8 mouse cellular contexts compared by ENCODE assay signal in the genomic region with DNA sequence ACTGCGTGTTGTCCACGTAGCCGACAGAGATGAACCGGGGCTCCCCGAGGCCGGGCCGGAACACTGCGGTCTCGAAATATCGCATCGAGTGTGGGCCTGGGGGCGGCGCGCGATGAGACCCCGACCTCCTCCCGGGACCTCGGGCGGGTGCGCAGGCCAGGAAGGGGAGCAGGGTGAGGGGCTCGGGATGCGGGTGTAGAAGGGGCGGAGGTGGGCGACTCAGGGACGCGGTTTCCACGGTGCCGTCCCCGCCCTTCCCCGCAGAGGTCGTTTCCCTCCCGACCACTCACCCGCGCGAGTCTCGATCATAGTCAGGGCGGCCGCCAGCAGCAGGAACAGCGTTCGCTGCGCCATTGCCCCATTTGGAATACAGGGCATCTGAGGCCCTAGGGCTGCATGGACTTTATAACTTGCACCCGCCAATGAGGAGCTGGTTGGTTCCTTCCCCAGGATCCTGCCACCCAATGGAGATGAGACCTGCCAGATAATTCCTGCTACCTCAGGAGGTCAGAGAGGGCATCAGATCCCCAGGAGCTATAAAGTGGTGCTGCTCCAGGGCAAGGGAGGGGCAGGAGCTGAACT. TPM values are rescaled to one million over a fixed set of nuclear protein-coding genes. Genes with fewer than 3 reads are reported as not detected.
DNase-seq lines count a peak whose midpoint lies in the region; ATAC-seq and TF ChIP-seq lines count a peak whose summit lies in the region.

No protein-coding gene starts in this region.

- H3K36me3 ChIP-seq in heart, embryonic 13.5 days: no peaks in the 10 kb centered on the region
- no peaks in the 10 kb centered on the region for H3K36me3 ChIP-seq in forebrain, embryonic 16.5 days (ENCODE audit: control insufficient read depth, insufficient read depth)
- no peaks in the 10 kb centered on the region for H3K36me3 ChIP-seq in limb, embryonic 14.5 days (ENCODE audit: control insufficient read depth, insufficient read depth, low read length)

- H3K4me3 ChIP-seq in heart, embryonic 13.5 days: peak overlapping the region; percentile 59
- peak overlapping the region; percentile 55 for H3K4me3 ChIP-seq in forebrain, embryonic 16.5 days (replicated peaks; ENCODE audit: low read length)
- peak overlapping the region; percentile 45 for H3K4me3 ChIP-seq in limb, embryonic 14.5 days (replicated peaks; ENCODE audit: low read length)
- peak overlapping the region; percentile 50 for H3K4me3 ChIP-seq in olfactory bulb, adult 2 months (ENCODE audit: insufficient read depth, low read depth, low read length)

- H3K9ac ChIP-seq in heart, embryonic 13.5 days: peak overlapping the region; percentile 65
- H3K9ac ChIP-seq in forebrain, embryonic 16.5 days (replicated peaks; ENCODE audit: low read depth, low read length): peak overlapping the region; percentile 60
- peak overlapping the region; percentile 46; the same call in 1 of the 2 replicates for H3K9ac ChIP-seq in limb, embryonic 14.5 days (ENCODE audit: low read depth, low read length, severe bottlenecking)

- TF ChIP-seq CTCF in olfactory bulb, adult 2 months (IDR thresholded peaks at IDR 0.05; ENCODE audit: insufficient read depth, low read depth, low read length): no peak

- DNase-seq in heart, adult 8-10 months (ENCODE audit: low spot score): no peak
- DNase-seq in T-cell, adult 2 months (ENCODE audit: low spot score): peak; percentile 22
- DNase-seq in limb, embryonic 14.5 days (ENCODE audit: low spot score): no peak
- no peak for DNase-seq in right cerebral cortex, postnatal 4 days
- DNase-seq in right cerebral cortex, postnatal 10 days (ENCODE audit: low spot score in 2 of 2): no peak

- peak overlapping the region; percentile 95 for H3K4me2 ChIP-seq in heart, embryonic 13.5 days
- peak overlapping the region; percentile 99 for H3K4me2 ChIP-seq in forebrain, embryonic 16.5 days (ENCODE audit: low read length)
- peak overlapping the region; percentile 90 for H3K4me2 ChIP-seq in limb, embryonic 14.5 days (replicated peaks; ENCODE audit: low read depth, low read length, severe bottlenecking)

- no peak overlapping the region for H3K27ac ChIP-seq in heart, embryonic 13.5 days (replicated peaks)
- H3K27ac ChIP-seq in forebrain, embryonic 16.5 days (ENCODE audit: low read length): no peak overlapping the region
- H3K27ac ChIP-seq in limb, embryonic 14.5 days (replicated peaks; ENCODE audit: low read depth, low read length): no peak overlapping the region
- H3K27ac ChIP-seq in olfactory bulb, adult 2 months (ENCODE audit: insufficient read depth, low read depth, low read length): no peak overlapping the region

- H3K9me3 ChIP-seq in heart, embryonic 13.5 days: no peaks in the 10 kb centered on the region
- no peaks in the 10 kb centered on the region for H3K9me3 ChIP-seq in forebrain, embryonic 16.5 days (ENCODE audit: control insufficient read depth, low read length)
- no peaks in the 10 kb centered on the region for H3K9me3 ChIP-seq in limb, embryonic 14.5 days (ENCODE audit: control insufficient read depth, low read length)

- ATAC-seq in heart, embryonic 13.5 days (ENCODE audit: extremely low read depth, insufficient number of reproducible peaks, low FRiP score, low TSS enrichment): no peak
- ATAC-seq in forebrain, embryonic 16.5 days: peak; percentile 47; the same call in 1 of the 2 replicates
- no peak for ATAC-seq in limb, embryonic 14.5 days (ENCODE audit: low FRiP score, low read depth)

- peaks cover 12% of the 10 kb centered on the region for H3K4me1 ChIP-seq in heart, embryonic 13.5 days
- H3K4me1 ChIP-seq in forebrain, embryonic 16.5 days (replicated peaks; ENCODE audit: control insufficient read depth, insufficient read depth, low read length): peaks cover 6% of the 10 kb centered on the region
- no peaks in the 10 kb centered on the region; the same call in 1 of the 2 replicates for H3K4me1 ChIP-seq in limb, embryonic 14.5 days (ENCODE audit: control insufficient read depth, insufficient read depth, low read length)
- peaks cover 11% of the 10 kb centered on the region for H3K4me1 ChIP-seq in olfactory bulb, adult 2 months (ENCODE audit: control insufficient read depth, insufficient read depth, low read length)

- H3K27me3 ChIP-seq in heart, embryonic 13.5 days (replicated peaks): peaks cover 65% of the 10 kb centered on the region
- peaks cover 7% of the 10 kb centered on the region; the same call in 1 of the 2 replicates for H3K27me3 ChIP-seq in forebrain, embryonic 16.5 days (replicated peaks; ENCODE audit: control insufficient read depth, insufficient read depth, low read length)
- H3K27me3 ChIP-seq in limb, embryonic 14.5 days (ENCODE audit: control insufficient read depth, insufficient read depth, low read length): peaks cover 18% of the 10 kb centered on the region

- under 1% methylated on average over 42 of the region's 42 CpGs for WGBS in heart, embryonic 13.5 days
- WGBS in forebrain, embryonic 16.5 days: under 1% methylated on average over 42 of the region's 42 CpGs
- under 1% methylated on average over 24 of the region's 42 CpGs for WGBS in limb, embryonic 14.5 days
- WGBS in olfactory bulb, adult 2 months: 3% methylated on average over 42 of the region's 42 CpGs

- no peak for TF ChIP-seq POLR2A in limb, embryonic 14.5 days (IDR thresholded peaks at IDR 0.05; ENCODE audit: borderline replicate concordance, extremely low read depth, insufficient read depth, insufficient read length)
- TF ChIP-seq POLR2A in olfactory bulb, adult 2 months (IDR thresholded peaks at IDR 0.05; ENCODE audit: insufficient read depth, low read depth, low read length): no peak

RNA-seq across cellular contexts. Expression of gene Gm11127, which starts 25.8 kb away (rescaled TPM):
- polyA plus RNA-seq in heart, embryonic 13.5 days (2015; fragmentation: Nextera tagmentation; extraction: Ambion mirVana): not detected in 2 replicates
- total RNA-seq in heart, adult 8-10 months (2022): 1 to 10 TPM; 4.0 to 5.5 (median 4.9) TPM
- polyA plus RNA-seq in forebrain, embryonic 16.5 days (2015; fragmentation: Nextera tagmentation; extraction: Ambion mirVana): 0.16 TPM in 1 of 2 replicates, not detected in the other
- 0.12 and 0.21 TPM in 2 replicates for polyA plus RNA-seq in limb, embryonic 14.5 days (2012; rRNA removed)
- polyA plus RNA-seq in limb, embryonic 14.5 days (2014; fragmentation: Nextera tagmentation; extraction: Ambion mirVana): not detected in 2 replicates
- polyA plus RNA-seq in olfactory bulb, adult 2 months (2012; ENCODE audit: insufficient read depth, insufficient read length, low replicate concordance, missing spikeins): not detected in 2 replicates

RNA-seq across cellular contexts. Expression of gene Gm19684, which starts 37.5 kb away (rescaled TPM):
- polyA plus RNA-seq in heart, embryonic 13.5 days (2015; fragmentation: Nextera tagmentation; extraction: Ambion mirVana): not detected in 2 replicates
- under 1 TPM in 3 of 4 experiments, not detected in 1; 0.19 to 0.26 (median 0.25) TPM for total RNA-seq in heart, adult 8-10 months (2022)
- not detected in 2 replicates for polyA plus RNA-seq in forebrain, embryonic 16.5 days (2015; fragmentation: Nextera tagmentation; extraction: Ambion mirVana)
- not detected in 2 replicates for polyA plus RNA-seq in limb, embryonic 14.5 days (2012; rRNA removed)
- not detected in 2 replicates for polyA plus RNA-seq in limb, embryonic 14.5 days (2014; fragmentation: Nextera tagmentation; extraction: Ambion mirVana)
- polyA plus RNA-seq in olfactory bulb, adult 2 months (2012; ENCODE audit: insufficient read depth, insufficient read length, low replicate concordance, missing spikeins): not detected in 2 replicates

RNA-seq across cellular contexts. Expression of gene Gm6034, which starts 41.2 kb away (rescaled TPM):
- polyA plus RNA-seq in heart, embryonic 13.5 days (2015; fragmentation: Nextera tagmentation; extraction: Ambion mirVana): not detected in 2 replicates
- total RNA-seq in heart, adult 8-10 months (2022): not detected
- not detected in 2 replicates for polyA plus RNA-seq in forebrain, embryonic 16.5 days (2015; fragmentation: Nextera tagmentation; extraction: Ambion mirVana)
- polyA plus RNA-seq in limb, embryonic 14.5 days (2012; rRNA removed): not detected in 2 replicates
- polyA plus RNA-seq in limb, embryonic 14.5 days (2014; fragmentation: Nextera tagmentation; extraction: Ambion mirVana): not detected in 2 replicates
- polyA plus RNA-seq in olfactory bulb, adult 2 months (2012; ENCODE audit: insufficient read depth, insufficient read length, low replicate concordance, missing spikeins): not detected in 2 replicates

RNA-seq across cellular contexts. Expression of gene H2-T22, which starts 41.4 kb away (rescaled TPM):
- polyA plus RNA-seq in heart, embryonic 13.5 days (2015; fragmentation: Nextera tagmentation; extraction: Ambion mirVana): 6.9 and 7.5 TPM in 2 replicates
- 10 to 100 TPM; 10.4 to 14.0 (median 13.0) TPM for total RNA-seq in heart, adult 8-10 months (2022)
- 4.9 and 5.3 TPM in 2 replicates for polyA plus RNA-seq in forebrain, embryonic 16.5 days (2015; fragmentation: Nextera tagmentation; extraction: Ambion mirVana)
- 27.4 and 29.0 TPM in 2 replicates for polyA plus RNA-seq in limb, embryonic 14.5 days (2012; rRNA removed)
- 23.4 and 26.6 TPM in 2 replicates for polyA plus RNA-seq in limb, embryonic 14.5 days (2014; fragmentation: Nextera tagmentation; extraction: Ambion mirVana)
- polyA plus RNA-seq in olfactory bulb, adult 2 months (2012; ENCODE audit: insufficient read depth, insufficient read length, low replicate concordance, missing spikeins): not detected in 2 replicates

RNA-seq across cellular contexts. Expression of gene Gm7030, which starts 45.3 kb away (rescaled TPM):
- polyA plus RNA-seq in heart, embryonic 13.5 days (2015; fragmentation: Nextera tagmentation; extraction: Ambion mirVana): not detected in 2 replicates
- under 1 TPM in 2 of 4 experiments, not detected in 2; 0.34 to 0.38 TPM for total RNA-seq in heart, adult 8-10 months (2022)
- not detected in 2 replicates for polyA plus RNA-seq in forebrain, embryonic 16.5 days (2015; fragmentation: Nextera tagmentation; extraction: Ambion mirVana)
- polyA plus RNA-seq in limb, embryonic 14.5 days (2012; rRNA removed): not detected in 2 replicates
- polyA plus RNA-seq in limb, embryonic 14.5 days (2014; fragmentation: Nextera tagmentation; extraction: Ambion mirVana): not detected in 2 replicates
- polyA plus RNA-seq in olfactory bulb, adult 2 months (2012; ENCODE audit: insufficient read depth, insufficient read length, low replicate concordance, missing spikeins): not detected in 2 replicates
